Mouse (Mus musculus): ENCODE data around the gene Nedd9. TPM values are rescaled to one million over a fixed set of nuclear protein-coding genes. Genes with fewer than 3 reads are reported as not detected.

The Nedd9 gene
- total and polyA plus RNA-seq, 3 experiments, result 41.3 to 48.7 (median 42.5) TPM

- peak overlapping the region; percentile 59; the same call in 1 of the 2 replicates for H3K4me2 ChIP-seq (ENCODE audit: insufficient read depth, low read depth, poor library complexity, severe bottlenecking)
- DNase-seq (ENCODE audit: extremely low read depth), result peak; percentile 47
- H3K27ac ChIP-seq (ENCODE audit: insufficient read depth, low read depth), result peak overlapping the region; percentile 79
- peaks cover 6 to 66% of the 10 kb centered on the region in 2 experiments for H3K36me3 ChIP-seq (replicated peaks in 1 of 2; ENCODE audit: control insufficient read depth in 1 of 2, insufficient read depth in 1 of 2, low read length in 1 of 2)
- no peaks in the 10 kb centered on the region for H3K9me3 ChIP-seq (replicated peaks; ENCODE audit: low read length)
- H3K4me3 ChIP-seq (replicated peaks in 1 of 3; ENCODE audit: low read depth in 2 of 3, low read length in 2 of 3, poor library complexity in 1 of 3), result no peak overlapping the region
- dilution Hi-C loops (cut with MboI; ENCODE audit: extremely low pct_ligation_motif_present, extremely low pct_unique_long_range_greater_than_20kb, low sequenced_read_pairs) (no loop called here), in situ Hi-C loops (cut with MboI; ENCODE audit: low pct_ligation_motif_present, low pct_unique_long_range_greater_than_20kb, low sequenced_read_pairs) (loop anchor here (10.0 kb wide), 1 partner anchor 146 kb away; no protein-coding TSS in a partner anchor)
- peaks cover 42 to 82% of the 10 kb centered on the region in 2 experiments for H3K4me1 ChIP-seq (ENCODE audit: control insufficient read depth in 1 of 2, insufficient read depth in 2 of 2)
- H3K27me3 ChIP-seq (replicated peaks), result no peaks in the 10 kb centered on the region
- TF ChIP-seq MAFK (IDR thresholded peaks at IDR 0.05; ENCODE audit: insufficient replicate concordance, low read length) (no peak), RCOR1 (conservative IDR thresholded peaks at IDR 0.05; ENCODE audit: low read depth, low read length) (no peak), MAX (IDR thresholded peaks at IDR 0.05; ENCODE audit: low read length) (no peak), TCF12 (IDR thresholded peaks at IDR 0.05; ENCODE audit: low read depth, low read length) (peak; percentile 80), BHLHE40 (IDR thresholded peaks at IDR 0.05; ENCODE audit: low read depth, low read length) (peak; percentile 47; the same call in 1 of the 2 replicates), SIN3A (IDR thresholded peaks at IDR 0.05; ENCODE audit: low read length) (0 out of 2 replicates have a peak, but pooled peaks have one; percentile 34), IRF4 (IDR thresholded peaks at IDR 0.05; ENCODE audit: low read depth, low read length) (peak; percentile 77), MAZ (IDR thresholded peaks at IDR 0.05; ENCODE audit: low read depth, low read length) (peak; percentile 90), CHD1 (IDR thresholded peaks at IDR 0.05; ENCODE audit: low read depth, low read length) (peak; percentile 99), EP300 (IDR thresholded peaks at IDR 0.05; ENCODE audit: low read length) (peak; percentile 78), MEF2A (IDR thresholded peaks at IDR 0.05; ENCODE audit: borderline replicate concordance, low read depth, low read length) (peak; percentile 73), ETS1 (conservative IDR thresholded peaks at IDR 0.05; ENCODE audit: low read depth, low read length) (peak; percentile 40; the same call in 1 of the 2 replicates)
- H3K9ac ChIP-seq (ENCODE audit: insufficient read depth, low read depth), result peak overlapping the region; percentile 8; the same call in 1 of the 2 replicates
- peaks cover 4% of the 10 kb centered on the region; the same call in 1 of the 2 replicates for H3K79me2 ChIP-seq (replicated peaks; ENCODE audit: control insufficient read depth, extremely low read depth, insufficient read depth, poor library complexity, severe bottlenecking)
Measured at GRCm38 (mm10) chr13:41450821-41451220, 36.3 kb downstream of the Nedd9 start.

- no peak for DNase-seq (ENCODE audit: extremely low read depth)
- Histone ChIP-seq H3K4me1 (ENCODE audit: control insufficient read depth in 1 of 2, insufficient read depth in 2 of 2) (peaks cover 49 to 88% of the 10 kb centered on the region in 2 experiments), H3K9ac (ENCODE audit: insufficient read depth, low read depth) (no peak overlapping the region), H3K27ac (ENCODE audit: insufficient read depth, low read depth) (no peak overlapping the region), H3K4me2 (ENCODE audit: insufficient read depth, low read depth, poor library complexity, severe bottlenecking) (no peak overlapping the region), H3K9me3 (replicated peaks; ENCODE audit: low read length) (no peaks in the 10 kb centered on the region), H3K79me2 (replicated peaks; ENCODE audit: control insufficient read depth, extremely low read depth, insufficient read depth, poor library complexity, severe bottlenecking) (peaks cover 4% of the 10 kb centered on the region; the same call in 1 of the 2 replicates), H3K27me3 (replicated peaks) (no peaks in the 10 kb centered on the region), H3K4me3 (replicated peaks in 1 of 3; ENCODE audit: low read depth in 2 of 3, low read length in 2 of 3, poor library complexity in 1 of 3) (no peak overlapping the region), H3K36me3 (replicated peaks in 1 of 2; ENCODE audit: control insufficient read depth in 1 of 2, insufficient read depth in 1 of 2, low read length in 1 of 2) (peaks cover 2 to 61% of the 10 kb centered on the region in 2 experiments)
- dilution Hi-C loops (cut with MboI; ENCODE audit: extremely low pct_ligation_motif_present, extremely low pct_unique_long_range_greater_than_20kb, low sequenced_read_pairs), result no loop called here
- in situ Hi-C loops (cut with MboI; ENCODE audit: low pct_ligation_motif_present, low pct_unique_long_range_greater_than_20kb, low sequenced_read_pairs), result no loop called here
- TF ChIP-seq JUN (IDR thresholded peaks at IDR 0.05; ENCODE audit: insufficient read depth, low read depth, low read length) (no peak), EP300 (IDR thresholded peaks at IDR 0.05; ENCODE audit: low read length) (no peak), BHLHE40 (IDR thresholded peaks at IDR 0.05; ENCODE audit: low read depth, low read length) (no peak), ELF1 (IDR thresholded peaks at IDR 0.05; ENCODE audit: low read depth, low read length) (no peak), PAX5 (IDR thresholded peaks at IDR 0.05; ENCODE audit: low read length) (no peak)
Measured at GRCm38 (mm10) chr13:41449211-41449610, 38.0 kb downstream of the Nedd9 start.
